Mouse (Mus musculus): ENCODE measurements at regions not wholly inside any gene's neighbourhood (a gene's known extent, or its start where the extent isn't known, plus 50 kb on each side); places are given as distances from the start of the nearest gene placed in this dataset.

- TF ChIP-seq CTCF (IDR thresholded peaks at IDR 0.05; ENCODE audit: low read depth, low read length) (no peak), TAL1 (conservative IDR thresholded peaks at IDR 0.05; ENCODE audit: low read depth, low read length) (no peak)
Observed at GRCm38 (mm10) chr1:150251876-150252275, 67.3 kb upstream of the Pdc start.
